Mouse (Mus musculus) midbrain, embryonic 15.5 days (tissue): ENCODE measurements around the gene Gm20388. TPM values are rescaled to one million over a fixed set of nuclear protein-coding genes. Genes with fewer than 3 reads are reported as not detected.
A peak's percentile ranks its signal among the peaks of the same experiment; 100 is the strongest.

Experiments
- ATAC-seq: fragments of 200-750 bp; cut with Nextera tagmentation; replicated peaks from 2 replicates; pipeline ENCODE4 v1.8.0; 2017; ENCODE audit warnings: moderate TSS enrichment
- H3K27ac ChIP-seq: fragments of 300-500 bp; sonication (generic); 2 replicates; pipeline ENCODE4 v1.5.1; 2015; ENCODE audit warnings: mild to moderate bottlenecking, inconsistent platforms
- H3K27me3 ChIP-seq: fragments of 300-500 bp; sonication (generic); replicated peaks from 2 replicates; pipeline ENCODE4 v1.6.1; 2015; ENCODE audit warnings: inconsistent platforms
- H3K36me3 ChIP-seq: fragments of 300-500 bp; sonication (generic); replicated peaks from 2 replicates; pipeline ENCODE4 v1.6.1; 2015; ENCODE audit warnings: inconsistent platforms
- H3K4me1 ChIP-seq: fragments of 300-500 bp; sonication (generic); 2 replicates; pipeline ENCODE4 v1.6.1; 2015; ENCODE audit warnings: inconsistent platforms
- H3K4me2 ChIP-seq: fragments of 300-500 bp; sonication (generic); 2 replicates; pipeline ENCODE4 v1.6.1; 2015; ENCODE audit warnings: inconsistent platforms, mild to moderate bottlenecking, moderate library complexity
- H3K4me3 ChIP-seq: fragments of 300-500 bp; sonication (generic); 2 replicates; pipeline ENCODE4 v1.5.1; 2015; ENCODE audit warnings: mild to moderate bottlenecking, inconsistent platforms
- H3K9ac ChIP-seq: fragments of 300-500 bp; sonication (generic); 2 replicates; pipeline ENCODE4 v1.6.1; 2015; ENCODE audit warnings: mild to moderate bottlenecking, inconsistent platforms
- H3K9me3 ChIP-seq: fragments of 300-500 bp; sonication (generic); 2 replicates; pipeline ENCODE4 v1.6.1; 2016; ENCODE audit warnings: inconsistent platforms
- WGBS: fragments of 180-500 bp; shearing (Covaris S2); methylation state at CpG from one replicate; pipeline ENCODE4 v1.1.7; 2015; ENCODE audit warnings: mixed read lengths; 5-methylcytosine and 5-hydroxymethylcytosine counted together
- polyA plus RNA-seq: library from polyadenylated mRNA; unstranded; fragments of >200 nt; fragmentation: Nextera tagmentation; extraction: Ambion mirVana; gene quantifications from 2 replicates; pipeline ENCODE4 v1.2.1, GENCODE M21; 2015

Gene Gm20388
- polyA plus RNA-seq, 1 experiment from 2014 or later, result 5.6 TPM

DNA sequence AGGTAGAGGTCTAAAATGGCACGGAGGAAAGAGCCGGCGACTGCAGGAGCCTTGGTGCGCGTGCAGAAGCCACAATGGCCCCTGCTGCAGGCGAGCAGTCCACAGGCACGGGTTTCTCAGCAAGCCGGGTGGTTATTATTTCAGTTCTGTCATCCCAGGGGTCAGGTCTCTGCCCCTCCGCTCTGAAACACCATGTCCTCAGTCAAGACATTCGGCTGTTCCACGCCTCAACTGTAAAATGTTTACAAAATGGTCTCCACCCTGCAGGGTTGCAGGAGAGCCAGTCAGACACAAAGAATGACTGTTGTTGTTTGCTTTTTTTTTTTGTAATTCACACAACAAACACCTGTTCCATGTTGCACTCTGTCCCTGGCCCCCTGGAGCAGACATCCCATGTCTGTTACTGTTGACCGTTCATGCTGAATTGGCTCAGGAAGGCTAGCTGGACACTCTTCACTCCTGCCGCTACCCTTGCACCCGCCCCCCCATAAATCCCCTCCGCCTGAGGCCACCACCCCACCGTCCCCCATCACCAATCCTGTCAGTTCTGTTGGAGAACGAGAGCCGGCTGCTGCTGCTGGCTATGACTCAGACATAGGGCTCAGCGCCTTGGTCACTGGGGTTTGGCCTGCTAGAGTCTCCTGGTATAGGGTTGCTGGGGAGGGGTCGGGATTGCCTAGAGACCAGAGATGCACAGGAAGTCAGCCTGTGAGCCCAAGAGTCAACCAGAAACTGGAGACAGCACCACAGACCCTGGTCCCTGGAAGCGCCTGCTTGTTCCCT lies 350.9 kb downstream of the Gm20388 start:
- ATAC-seq, result no peak
- Histone ChIP-seq H3K9ac (no peak overlapping the region), H3K4me2 (0 out of 2 replicates have a peak overlapping the region, but pooled peaks have one; percentile 7), H3K4me3 (no peak overlapping the region), H3K36me3 (no peaks in the 10 kb centered on the region), H3K27me3 (0 out of 2 replicates have a peak, but pooled peaks cover 3% of the 10 kb centered on the region), H3K4me1 (peaks cover 38% of the 10 kb centered on the region), H3K9me3 (no peaks in the 10 kb centered on the region), H3K27ac (no peak overlapping the region)
- 35% methylated on average over 21 of the region's 21 CpGs for WGBS

DNA sequence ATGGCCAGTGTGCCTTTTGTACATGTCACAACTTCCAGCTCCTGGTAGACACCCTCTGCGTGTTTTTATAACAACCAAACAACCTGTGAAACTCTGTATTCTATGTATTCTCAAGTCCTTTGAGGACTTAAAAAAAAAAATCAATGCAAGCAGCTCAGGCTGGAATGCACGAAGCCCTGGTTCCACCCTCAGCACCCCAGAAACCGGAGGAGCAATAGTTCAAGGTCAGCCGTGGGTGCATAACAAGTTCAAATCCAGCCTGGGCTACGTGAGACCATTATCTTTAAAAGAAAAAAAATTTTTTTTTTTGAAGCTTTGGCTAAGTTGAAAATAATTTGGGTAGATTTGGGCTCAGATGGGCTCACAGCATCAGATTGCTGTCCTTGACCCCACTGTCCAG lies 353.2 kb downstream of the Gm20388 start:
- no peak for ATAC-seq
- no peaks in the 10 kb centered on the region for H3K36me3 ChIP-seq
- WGBS, result 88% methylated on average over 5 of the region's 5 CpGs
- no peak overlapping the region for H3K27ac ChIP-seq
- no peak overlapping the region for H3K9ac ChIP-seq
- H3K4me2 ChIP-seq, result no peak overlapping the region
- H3K4me3 ChIP-seq, result no peak overlapping the region
- H3K9me3 ChIP-seq, result no peaks in the 10 kb centered on the region
- peaks cover 42% of the 10 kb centered on the region for H3K4me1 ChIP-seq
- H3K27me3 ChIP-seq, result 0 out of 2 replicates have a peak, but pooled peaks cover 3% of the 10 kb centered on the region

DNA sequence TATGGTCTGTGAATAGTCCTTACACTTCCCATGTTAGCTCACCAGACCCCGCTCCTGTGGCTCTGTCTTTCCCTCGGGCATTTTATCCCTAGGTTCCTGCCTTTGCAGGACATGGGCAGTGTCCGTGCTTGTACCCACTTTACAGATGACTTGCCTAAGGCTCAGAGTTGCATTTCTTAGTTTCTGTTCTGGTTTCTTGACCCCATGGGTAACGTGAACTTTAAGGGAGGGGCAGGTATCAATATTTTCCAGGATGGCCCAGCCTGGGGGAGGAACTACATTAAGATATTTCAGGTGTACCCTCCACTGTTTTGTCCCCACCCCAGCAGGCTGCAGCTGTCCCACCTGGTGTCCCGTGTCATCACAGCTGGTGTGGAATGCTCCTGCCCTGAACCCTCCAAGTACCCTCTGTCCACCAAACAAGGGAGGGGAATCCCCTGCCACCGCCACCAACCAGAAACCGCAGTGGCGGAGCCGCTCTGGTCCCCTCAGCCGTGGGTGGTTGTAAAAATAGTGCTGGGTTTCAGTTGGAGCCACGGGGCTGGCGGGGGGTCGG lies 353.8 kb downstream of the Gm20388 start:
- no peak for ATAC-seq
- H3K9me3 ChIP-seq, result no peaks in the 10 kb centered on the region
- H3K27me3 ChIP-seq, result 0 out of 2 replicates have a peak, but pooled peaks cover 3% of the 10 kb centered on the region
- H3K4me1 ChIP-seq, result peaks cover 46% of the 10 kb centered on the region
- no peak overlapping the region for H3K4me3 ChIP-seq
- 31% methylated on average over 13 of the region's 13 CpGs for WGBS
- H3K27ac ChIP-seq, result peak overlapping the region; percentile 77
- no peak overlapping the region for H3K9ac ChIP-seq
- peak overlapping the region; percentile 31 for H3K4me2 ChIP-seq
- H3K36me3 ChIP-seq, result no peaks in the 10 kb centered on the region

GRCm38 (mm10) chr8:120264944-120265453 lies 354.4 kb downstream of the Gm20388 start:
- Histone ChIP-seq H3K4me1 (peaks cover 49% of the 10 kb centered on the region), H3K9ac (no peak overlapping the region), H3K9me3 (no peaks in the 10 kb centered on the region), H3K4me2 (peak overlapping the region; percentile 31), H3K4me3 (no peak overlapping the region), H3K27me3 (0 out of 2 replicates have a peak, but pooled peaks cover 3% of the 10 kb centered on the region), H3K27ac (peak overlapping the region; percentile 77), H3K36me3 (no peaks in the 10 kb centered on the region)
- peak; percentile 34 for ATAC-seq
- WGBS, result 6% methylated on average over 16 of the region's 16 CpGs

- Histone ChIP-seq H3K36me3 (no peaks in the 10 kb centered on the region), H3K27me3 (0 out of 2 replicates have a peak, but pooled peaks cover 3% of the 10 kb centered on the region), H3K9ac (no peak overlapping the region), H3K4me1 (peaks cover 52% of the 10 kb centered on the region), H3K27ac (peak overlapping the region; percentile 77), H3K9me3 (no peaks in the 10 kb centered on the region), H3K4me2 (no peak overlapping the region), H3K4me3 (no peak overlapping the region)
- no peak for ATAC-seq
- WGBS, result 16% methylated on average over 4 of the region's 4 CpGs
Measured at GRCm38 (mm10) chr8:120265471-120265870, 354.8 kb downstream of the Gm20388 start.

DNA sequence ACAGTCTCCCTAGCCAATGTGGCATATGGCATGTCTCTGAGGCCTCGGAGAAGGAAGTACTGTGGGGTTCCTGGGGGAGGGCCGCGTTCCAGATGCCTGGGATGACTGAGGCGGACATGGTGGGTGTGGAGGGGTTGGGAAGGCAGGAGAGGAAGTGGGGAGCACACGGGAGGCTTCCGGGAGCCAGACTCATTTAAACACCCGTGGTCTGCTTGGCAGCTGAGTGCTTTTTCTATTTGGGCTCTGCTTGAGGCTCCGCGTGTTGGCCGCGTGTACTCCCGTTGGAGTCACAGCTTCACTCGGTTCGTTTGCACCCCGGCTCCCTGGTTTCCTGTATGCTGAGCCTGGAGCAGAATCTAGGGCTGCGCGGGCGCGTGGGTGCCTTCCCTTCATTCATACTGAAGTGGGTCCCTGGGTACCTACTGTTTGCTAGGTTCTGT lies 357.9 kb downstream of the Gm20388 start:
- WGBS, result 65% methylated on average over 19 of the region's 19 CpGs
- Histone ChIP-seq H3K27ac (no peak overlapping the region; the same call in 1 of the 2 replicates), H3K4me1 (peaks cover 47% of the 10 kb centered on the region), H3K9me3 (no peaks in the 10 kb centered on the region), H3K4me3 (no peak overlapping the region), H3K27me3 (no peaks in the 10 kb centered on the region), H3K36me3 (no peaks in the 10 kb centered on the region), H3K9ac (no peak overlapping the region), H3K4me2 (no peak overlapping the region)
- no peak for ATAC-seq

DNA sequence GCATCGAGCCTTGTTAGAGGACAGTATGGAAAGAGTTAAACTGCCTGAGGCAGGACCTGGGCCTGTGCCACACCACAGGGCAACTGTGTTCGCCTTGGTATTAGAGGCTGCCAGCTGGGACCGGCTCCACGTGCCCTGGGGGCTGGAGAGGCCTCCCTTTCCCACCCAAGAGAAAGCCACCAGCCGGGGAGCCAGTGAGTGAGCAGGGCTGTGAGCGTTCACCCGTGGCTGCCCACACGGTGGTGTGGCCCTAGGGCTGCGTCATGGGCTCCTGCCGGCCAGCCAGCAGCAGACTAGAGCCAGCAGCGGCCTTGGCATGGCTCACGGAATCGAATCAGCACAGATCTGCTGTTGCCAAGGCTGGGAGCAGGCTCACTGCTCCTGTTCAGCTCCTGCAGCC lies 359.8 kb downstream of the Gm20388 start:
- Histone ChIP-seq H3K27ac (peak overlapping the region; percentile 34; the same call in 1 of the 2 replicates), H3K9ac (no peak overlapping the region)
- WGBS, result 58% methylated on average over 13 of the region's 13 CpGs

DNA sequence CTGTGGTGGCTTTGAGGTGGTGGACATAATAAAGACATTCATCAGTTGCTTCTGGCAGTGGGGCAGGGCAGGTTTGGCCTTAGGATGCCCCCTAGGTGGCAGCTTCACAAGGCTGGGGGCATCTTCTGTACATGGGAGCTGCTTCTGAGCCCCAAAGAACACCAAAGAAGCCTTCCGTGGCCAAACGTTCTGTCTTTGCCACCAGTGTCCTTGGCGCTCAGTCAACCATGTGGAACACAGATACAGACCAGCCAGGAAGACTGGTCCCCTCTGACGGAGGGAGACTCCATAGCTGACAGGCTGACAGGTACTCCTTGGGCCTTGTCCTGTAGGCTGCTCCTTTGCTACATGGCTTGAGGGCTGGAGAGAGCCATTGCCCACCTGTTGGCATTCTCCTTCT lies 362.8 kb downstream of the Gm20388 start:
- no peak for ATAC-seq
- Histone ChIP-seq H3K4me1 (peaks cover 38% of the 10 kb centered on the region), H3K4me2 (no peak overlapping the region), H3K36me3 (no peaks in the 10 kb centered on the region), H3K9ac (no peak overlapping the region), H3K4me3 (no peak overlapping the region), H3K27ac (no peak overlapping the region), H3K27me3 (no peaks in the 10 kb centered on the region; the same call in 1 of the 2 replicates), H3K9me3 (no peaks in the 10 kb centered on the region)
- WGBS, result 89% methylated on average over 4 of the region's 4 CpGs

More for the DNA sequence above, 359.8 kb downstream of the Gm20388 start:
- Histone ChIP-seq H3K27me3 (no peaks in the 10 kb centered on the region; the same call in 1 of the 2 replicates), H3K9me3 (no peaks in the 10 kb centered on the region), H3K36me3 (no peaks in the 10 kb centered on the region), H3K4me3 (no peak overlapping the region), H3K4me1 (peaks cover 35% of the 10 kb centered on the region), H3K4me2 (no peak overlapping the region)
- ATAC-seq, result peak; percentile 46

GRCm38 (mm10) chr8:120276051-120276890 lies 365.6 kb downstream of the Gm20388 start:
- Histone ChIP-seq H3K27me3 (peaks cover 5% of the 10 kb centered on the region; the same call in 1 of the 2 replicates), H3K9ac (peak overlapping the region; percentile 39; the same call in 1 of the 2 replicates), H3K4me1 (peaks cover 20% of the 10 kb centered on the region), H3K9me3 (no peaks in the 10 kb centered on the region), H3K36me3 (no peaks in the 10 kb centered on the region), H3K27ac (peak overlapping the region; percentile 67), H3K4me3 (peak overlapping the region; percentile 29), H3K4me2 (peak overlapping the region; percentile 65)
- WGBS, result under 1% methylated on average over 47 of the region's 49 CpGs
- peak; percentile 60 for ATAC-seq

DNA sequence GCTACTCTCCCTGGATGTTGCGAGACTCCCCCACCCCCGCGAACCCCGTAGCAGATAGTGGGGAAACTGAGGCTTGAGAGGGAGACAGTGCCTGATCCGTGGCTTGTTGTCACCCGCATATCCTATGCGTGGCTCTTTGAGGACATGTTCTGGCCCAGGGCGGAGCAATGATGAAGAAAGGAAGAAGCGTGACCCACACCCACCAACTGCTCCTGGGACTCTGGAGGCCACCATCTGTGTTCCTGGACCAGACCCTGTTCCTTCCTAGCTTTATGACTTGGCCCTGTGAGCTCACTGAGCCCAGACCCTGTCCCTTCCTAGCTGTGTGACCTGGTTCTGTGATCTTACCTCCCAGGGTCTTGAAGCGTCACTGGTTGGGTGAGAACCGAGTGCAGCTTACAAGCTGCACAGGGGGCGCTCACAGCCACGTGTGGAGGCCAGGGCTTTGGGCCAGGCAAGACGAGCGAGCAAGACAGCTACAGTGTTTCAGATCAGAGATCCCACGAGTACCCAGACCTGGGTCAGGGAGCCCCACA lies 366.3 kb downstream of the Gm20388 start:
- ATAC-seq, result peak; percentile 2; the same call in 1 of the 2 replicates
- H3K4me1 ChIP-seq, result peaks cover 24% of the 10 kb centered on the region
- 14% methylated on average over 16 of the region's 16 CpGs for WGBS
- H3K27ac ChIP-seq, result peak overlapping the region; percentile 45; the same call in 1 of the 2 replicates
- H3K9ac ChIP-seq, result 0 out of 2 replicates have a peak overlapping the region, but pooled peaks have one; percentile 39
- H3K9me3 ChIP-seq, result no peaks in the 10 kb centered on the region
- peak overlapping the region; percentile 65 for H3K4me2 ChIP-seq
- H3K27me3 ChIP-seq, result peaks cover 5% of the 10 kb centered on the region; the same call in 1 of the 2 replicates
- H3K36me3 ChIP-seq, result no peaks in the 10 kb centered on the region
- H3K4me3 ChIP-seq, result peak overlapping the region; percentile 29

DNA sequence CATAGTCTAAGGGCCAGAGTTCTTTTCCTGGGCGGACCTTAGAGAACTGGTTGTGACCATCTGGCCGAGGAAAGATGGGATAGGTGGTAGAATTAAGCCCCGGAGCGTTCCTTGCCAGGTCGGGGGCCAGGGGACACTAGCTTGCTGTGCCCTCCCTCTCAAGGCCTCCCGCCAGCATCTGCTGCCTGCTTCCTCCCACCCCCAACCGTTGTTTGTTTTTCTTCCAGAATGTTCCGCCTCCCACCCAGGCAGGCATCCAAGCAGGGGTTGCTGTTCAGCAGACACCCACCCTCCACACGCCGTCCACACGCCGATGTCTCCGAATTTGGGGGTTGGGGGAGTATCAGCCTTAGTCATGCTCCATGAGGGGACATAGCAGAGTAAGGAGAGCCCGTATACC lies 367.4 kb downstream of the Gm20388 start:
- no peak overlapping the region for H3K4me2 ChIP-seq
- H3K27me3 ChIP-seq, result peaks cover 5% of the 10 kb centered on the region; the same call in 1 of the 2 replicates
- no peaks in the 10 kb centered on the region for H3K36me3 ChIP-seq
- no peak overlapping the region for H3K27ac ChIP-seq
- ATAC-seq, result no peak
- no peak overlapping the region for H3K9ac ChIP-seq
- no peak overlapping the region for H3K4me3 ChIP-seq
- no peaks in the 10 kb centered on the region for H3K9me3 ChIP-seq
- WGBS, result 84% methylated on average over 14 of the region's 14 CpGs
- H3K4me1 ChIP-seq, result peaks cover 33% of the 10 kb centered on the region
